In genomic region chr3:51817329-51817728, GRCm38 (mm10) we compare ENCODE assay signal across 18 mouse cellular contexts.
DNase-seq lines count a peak whose midpoint lies in the region; ATAC-seq lines count a peak whose summit lies in the region.
"Had no signal": no experiment of that assay in that cellular context is flagged by ENCODE, and none has a peak within 500 bp of the region (broad histone marks: within the 10 kb centered on the region; RNA-seq: fewer than 3 reads in every experiment).

No protein-coding gene starts in this region.

- H3K27ac ChIP-seq in neural tube, embryonic 11.5 days (ENCODE audit: low read depth, low read length): no peak overlapping the region
- peak overlapping the region; percentile 69 for H3K27ac ChIP-seq in hindbrain, embryonic 14.5 days
- peak overlapping the region; percentile 71 for H3K27ac ChIP-seq in midbrain, embryonic 15.5 days
- no peak overlapping the region for H3K27ac ChIP-seq in heart, embryonic 12.5 days (ENCODE audit: poor library complexity, severe bottlenecking)
- H3K27ac ChIP-seq: embryonic facial prominence, embryonic 13.5 days; limb, embryonic 13.5 days; liver, embryonic 14.5 days had no signal

- no peaks in the 10 kb centered on the region for H3K27me3 ChIP-seq in neural tube, embryonic 11.5 days (ENCODE audit: control insufficient read depth, insufficient read depth, low read length)
- no peaks in the 10 kb centered on the region for H3K27me3 ChIP-seq in hindbrain, embryonic 14.5 days (ENCODE audit: control insufficient read depth, insufficient read depth, low read length)
- no peaks in the 10 kb centered on the region for H3K27me3 ChIP-seq in midbrain, embryonic 15.5 days (replicated peaks)
- no peaks in the 10 kb centered on the region for H3K27me3 ChIP-seq in heart, embryonic 12.5 days (replicated peaks)
- H3K27me3 ChIP-seq: embryonic facial prominence, embryonic 13.5 days; limb, embryonic 13.5 days had no signal

- WGBS in neural tube, embryonic 11.5 days: 79% methylated on average over 6 of the region's 6 CpGs
- 53% methylated on average over 6 of the region's 6 CpGs for WGBS in hindbrain, embryonic 14.5 days
- 48% methylated on average over 6 of the region's 6 CpGs for WGBS in midbrain, embryonic 15.5 days
- WGBS in heart, embryonic 12.5 days: 74% methylated on average over 6 of the region's 6 CpGs

- no peak overlapping the region for H3K4me2 ChIP-seq in neural tube, embryonic 11.5 days (ENCODE audit: low read depth)
- H3K4me2 ChIP-seq in hindbrain, embryonic 14.5 days (replicated peaks): peak overlapping the region; percentile 34
- H3K4me2 ChIP-seq in midbrain, embryonic 15.5 days: peak overlapping the region; percentile 36; the same call in 1 of the 2 replicates
- no peak overlapping the region for H3K4me2 ChIP-seq in heart, embryonic 12.5 days
- H3K4me2 ChIP-seq: embryonic facial prominence, embryonic 13.5 days; limb, embryonic 13.5 days had no signal

- H3K4me1 ChIP-seq in neural tube, embryonic 11.5 days (ENCODE audit: control insufficient read depth, insufficient read depth, low read length): peaks cover 5% of the 10 kb centered on the region; the same call in 1 of the 2 replicates
- peaks cover 23% of the 10 kb centered on the region for H3K4me1 ChIP-seq in hindbrain, embryonic 14.5 days (replicated peaks; ENCODE audit: control insufficient read depth, insufficient read depth, low read length)
- H3K4me1 ChIP-seq in midbrain, embryonic 15.5 days: peaks cover 31% of the 10 kb centered on the region
- H3K4me1 ChIP-seq in heart, embryonic 12.5 days (replicated peaks): peaks cover 12% of the 10 kb centered on the region
- H3K4me1 ChIP-seq: limb, embryonic 13.5 days had no signal

- no peak overlapping the region for H3K4me3 ChIP-seq in neural tube, embryonic 11.5 days (ENCODE audit: low read depth, low read length)
- no peak overlapping the region for H3K4me3 ChIP-seq in hindbrain, embryonic 14.5 days (replicated peaks; ENCODE audit: low read length)
- H3K4me3 ChIP-seq in midbrain, embryonic 15.5 days: no peak overlapping the region
- H3K4me3 ChIP-seq in heart, embryonic 12.5 days: no peak overlapping the region
- H3K4me3 ChIP-seq: embryonic facial prominence, embryonic 13.5 days; limb, embryonic 13.5 days; myocyte had no signal

- no peaks in the 10 kb centered on the region for H3K9me3 ChIP-seq in neural tube, embryonic 11.5 days (ENCODE audit: control insufficient read depth, low read length)
- H3K9me3 ChIP-seq in hindbrain, embryonic 14.5 days (ENCODE audit: control insufficient read depth, low read length): no peaks in the 10 kb centered on the region
- H3K9me3 ChIP-seq in midbrain, embryonic 15.5 days: no peaks in the 10 kb centered on the region
- no peaks in the 10 kb centered on the region for H3K9me3 ChIP-seq in heart, embryonic 12.5 days (replicated peaks)
- H3K9me3 ChIP-seq: embryonic facial prominence, embryonic 13.5 days; limb, embryonic 13.5 days had no signal

- no peak for DNase-seq in neural tube, embryonic 11.5 days (ENCODE audit: low spot score)
- no peak for DNase-seq in neural tube, embryonic 10.5 days (ENCODE audit: extremely low spot score, low spot score)
- no peak for DNase-seq in hindbrain, embryonic 14.5 days (ENCODE audit: low spot score)
- no peak for DNase-seq in frontal cortex, adult 2 months (ENCODE audit: extremely low spot score in 1 of 2, low spot score in 1 of 2)
- no peak for DNase-seq in cerebellum, adult 11 months
- DNase-seq: adrenal gland, postnatal 14 days; cerebellum, adult 2 months; gastrocnemius, postnatal 25 days; kidney, adult 2 months; kidney, postnatal 25 days; right cerebral cortex, postnatal 4 days; thymus, postnatal 14 days had no signal

- ATAC-seq in neural tube, embryonic 11.5 days (ENCODE audit: insufficient read depth, low FRiP score, low TSS enrichment): peak; percentile 26; the same call in 1 of the 2 replicates
- peak; percentile 21; the same call in 1 of the 2 replicates for ATAC-seq in hindbrain, embryonic 14.5 days (ENCODE audit: low FRiP score)
- ATAC-seq in midbrain, embryonic 15.5 days (replicated peaks): peak; percentile 69
- ATAC-seq in heart, embryonic 12.5 days (ENCODE audit: insufficient number of reproducible peaks, low FRiP score): no peak

- H3K36me3 ChIP-seq in neural tube, embryonic 11.5 days (ENCODE audit: control insufficient read depth, insufficient read depth, low read length): no peaks in the 10 kb centered on the region
- H3K36me3 ChIP-seq in hindbrain, embryonic 14.5 days (replicated peaks; ENCODE audit: control insufficient read depth, insufficient read depth): no peaks in the 10 kb centered on the region
- H3K36me3 ChIP-seq in midbrain, embryonic 15.5 days (replicated peaks): no peaks in the 10 kb centered on the region
- H3K36me3 ChIP-seq in heart, embryonic 12.5 days: no peaks in the 10 kb centered on the region
- H3K36me3 ChIP-seq: embryonic facial prominence, embryonic 13.5 days; limb, embryonic 13.5 days had no signal

- H3K9ac ChIP-seq in neural tube, embryonic 11.5 days (ENCODE audit: low read length): no peak overlapping the region
- peak overlapping the region; percentile 35; the same call in 1 of the 2 replicates for H3K9ac ChIP-seq in hindbrain, embryonic 14.5 days
- peak overlapping the region; percentile 24; the same call in 1 of the 2 replicates for H3K9ac ChIP-seq in midbrain, embryonic 15.5 days
- H3K9ac ChIP-seq in heart, embryonic 12.5 days: no peak overlapping the region
- H3K9ac ChIP-seq: embryonic facial prominence, embryonic 13.5 days; limb, embryonic 13.5 days; liver, embryonic 14.5 days had no signal

Comparison
In these comparisons a context has a peak if more than half of its experiments do, and no peak if none do; other contexts are left out.
1. H3K27ac ChIP-seq: peak in hindbrain, embryonic 14.5 days (single experiment) and midbrain, embryonic 15.5 days (single experiment); none in neural tube, embryonic 11.5 days (single experiment) and heart, embryonic 12.5 days (single experiment).
2. H3K4me2 ChIP-seq: peak in hindbrain, embryonic 14.5 days (single experiment) and midbrain, embryonic 15.5 days (single experiment); none in neural tube, embryonic 11.5 days (single experiment) and heart, embryonic 12.5 days (single experiment).
3. H3K9ac ChIP-seq: peak in hindbrain, embryonic 14.5 days (single experiment) and midbrain, embryonic 15.5 days (single experiment); none in neural tube, embryonic 11.5 days (single experiment) and heart, embryonic 12.5 days (single experiment).